30 mouse cellular contexts compared by ENCODE assay signal in the genomic region with DNA sequence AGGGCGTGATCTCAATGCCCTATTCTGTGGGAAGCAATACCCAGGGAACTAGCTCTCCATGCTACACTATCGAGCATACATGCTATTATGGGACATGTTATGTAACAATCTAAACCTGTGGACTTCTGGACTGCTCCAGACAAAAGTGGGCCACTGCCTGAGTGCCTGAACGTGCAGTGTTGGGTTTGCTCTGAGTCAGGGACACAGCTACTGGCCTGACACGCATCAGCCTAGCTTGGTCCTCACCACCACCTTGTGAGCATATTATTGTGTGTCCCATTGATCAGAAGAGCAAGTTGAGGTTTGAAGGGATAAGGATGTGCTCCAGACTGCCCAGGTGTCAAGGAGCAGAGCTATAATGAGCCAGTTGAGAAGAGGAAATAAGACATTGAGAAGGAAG. TPM values are rescaled to one million over a fixed set of nuclear protein-coding genes. Genes with fewer than 3 reads are reported as not detected.
"Had no signal": no experiment of that assay in that cellular context is flagged by ENCODE, and none has a peak within 500 bp of the region (broad histone marks: within the 10 kb centered on the region; RNA-seq: fewer than 3 reads in every experiment).

No protein-coding gene starts in this region.

- H3K27me3 ChIP-seq: embryonic facial prominence, embryonic 13.5 days; embryonic facial prominence, embryonic 15.5 days; forebrain, embryonic 12.5 days; forebrain, embryonic 13.5 days; forebrain, embryonic 15.5 days had no signal

- H3K9me3 ChIP-seq: embryonic facial prominence, embryonic 10.5 days; embryonic facial prominence, embryonic 12.5 days; embryonic facial prominence, embryonic 13.5 days; embryonic facial prominence, embryonic 15.5 days; forebrain, embryonic 10.5 days; forebrain, embryonic 12.5 days; forebrain, embryonic 13.5 days; forebrain, embryonic 15.5 days had no signal

- ATAC-seq: forebrain, embryonic 13.5 days; forebrain, embryonic 14.5 days; forebrain, embryonic 15.5 days; forebrain, embryonic 16.5 days; forebrain, postnatal 0 days had no signal

- H3K4me2 ChIP-seq: embryonic facial prominence, embryonic 12.5 days; embryonic facial prominence, embryonic 13.5 days; embryonic facial prominence, embryonic 15.5 days; forebrain, embryonic 12.5 days; forebrain, embryonic 13.5 days; forebrain, embryonic 15.5 days; heart, embryonic 11.5 days had no signal

- H3K9ac ChIP-seq: embryonic facial prominence, embryonic 12.5 days; embryonic facial prominence, embryonic 13.5 days; embryonic facial prominence, embryonic 15.5 days; forebrain, embryonic 12.5 days; forebrain, embryonic 13.5 days; forebrain, embryonic 15.5 days; forebrain, postnatal 0 days had no signal

- H3K4me3 ChIP-seq: embryonic facial prominence, embryonic 10.5 days; embryonic facial prominence, embryonic 12.5 days; embryonic facial prominence, embryonic 13.5 days; embryonic facial prominence, embryonic 15.5 days; erythroblast, embryonic 14.5 days; forebrain, embryonic 10.5 days; forebrain, embryonic 12.5 days; forebrain, embryonic 13.5 days; forebrain, embryonic 15.5 days; gastrocnemius, adult 2 months; heart, adult 2 months had no signal

- H3K36me3 ChIP-seq: embryonic facial prominence, embryonic 10.5 days; embryonic facial prominence, embryonic 12.5 days; embryonic facial prominence, embryonic 13.5 days; embryonic facial prominence, embryonic 15.5 days; forebrain, embryonic 10.5 days; forebrain, embryonic 12.5 days; forebrain, embryonic 15.5 days had no signal

- DNase-seq: cerebellum, adult 8-10 months; cerebellum, adult 9-10 months; cerebellum, adult 9-11 months; cerebellum, postnatal 10 days; cerebellum, postnatal 14 days; cerebellum, postnatal 25 days; cerebellum, postnatal 36 days; embryo, embryonic 11 days; forebrain, postnatal 0 days; gastrocnemius, adult 2 months; gastrocnemius, postnatal 10 days; gastrocnemius, postnatal 14 days; gastrocnemius, postnatal 25 days; gastrocnemius, postnatal 36 days; heart, adult 18-20 months; heart, adult 2 months had no signal

- H3K27ac ChIP-seq: embryonic facial prominence, embryonic 10.5 days; embryonic facial prominence, embryonic 12.5 days; embryonic facial prominence, embryonic 13.5 days; embryonic facial prominence, embryonic 15.5 days; forebrain, embryonic 10.5 days; forebrain, embryonic 12.5 days; forebrain, embryonic 13.5 days; forebrain, embryonic 15.5 days; gastrocnemius, adult 2 months; heart, adult 2 months had no signal

- H3K4me1 ChIP-seq: embryonic facial prominence, embryonic 10.5 days; embryonic facial prominence, embryonic 12.5 days; embryonic facial prominence, embryonic 13.5 days; embryonic facial prominence, embryonic 15.5 days; forebrain, embryonic 10.5 days; forebrain, embryonic 12.5 days; forebrain, embryonic 13.5 days; forebrain, embryonic 15.5 days had no signal

RNA-seq across cellular contexts. Expression of gene Gm2115, which starts 16.2 kb away (rescaled TPM):
- total RNA-seq: common myeloid progenitor, adult 5-6 weeks; granulocyte monocyte progenitor cell, adult 5-6 weeks had no signal
- polyA plus RNA-seq: erythroblast, embryonic 14.5 days had no signal
